Mouse (Mus musculus): ENCODE measurements around the gene Rasgrp1.

Rasgrp1 gene

DNA sequence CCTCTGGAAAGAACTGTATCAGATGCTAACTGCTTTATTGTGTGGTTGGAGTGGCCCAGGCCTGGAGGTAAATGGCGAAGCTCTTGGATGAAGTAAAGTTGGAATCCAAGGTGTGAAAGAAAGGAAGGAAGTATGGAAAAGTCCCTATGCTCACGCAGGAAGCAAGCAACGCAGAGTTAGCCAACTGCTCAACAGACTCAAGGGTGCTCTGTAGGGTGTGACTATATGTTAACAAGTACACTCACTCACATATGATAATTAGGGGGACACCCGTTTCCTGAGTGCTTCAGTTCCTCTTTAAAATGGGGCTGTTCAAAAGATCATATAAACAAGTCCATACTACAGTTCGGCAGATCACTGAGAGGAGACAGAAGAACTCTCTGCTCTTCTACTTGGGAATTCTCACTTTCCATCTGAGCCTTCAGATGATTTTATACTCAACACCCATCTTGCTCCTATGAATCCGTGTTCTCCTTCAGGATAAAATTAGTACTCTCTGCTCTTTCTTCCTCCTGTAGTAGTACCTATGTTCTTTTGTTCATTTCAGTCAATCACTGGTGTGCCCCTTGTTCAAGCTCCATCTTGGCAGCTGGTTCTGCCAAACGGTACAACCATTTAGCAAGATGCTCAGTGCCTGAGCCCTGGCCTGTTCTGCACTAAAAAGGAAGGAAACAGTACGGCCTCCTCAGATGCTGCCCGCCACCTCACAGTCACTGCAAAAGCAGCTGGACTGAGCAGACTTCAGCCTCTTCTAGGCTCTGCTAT is 14.1 kb downstream of the Rasgrp1 start:
- DNase-seq, result no peak

GRCm38 (mm10) chr2:117322399-117322798 is 20.4 kb downstream of the Rasgrp1 start:
- no peak for DNase-seq

DNA sequence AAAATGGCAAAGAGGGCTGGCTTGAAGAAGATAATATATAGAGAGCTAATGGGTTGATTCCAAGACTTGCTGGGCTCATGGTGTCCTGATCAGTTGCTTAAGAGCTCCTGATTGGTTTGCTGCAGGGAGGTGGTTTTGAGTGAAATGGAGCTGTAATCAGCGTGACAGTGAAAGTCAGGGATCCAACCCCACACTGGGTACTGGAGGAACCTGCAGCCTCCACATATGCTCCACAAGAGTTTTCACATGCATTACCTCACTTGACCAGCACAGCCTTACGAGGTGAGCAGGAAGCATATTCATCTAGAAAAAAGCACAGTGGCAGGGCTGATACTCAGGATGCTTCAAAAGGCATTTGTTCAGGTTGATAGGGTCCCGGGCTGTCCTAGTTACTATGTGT is 21.6 kb downstream of the Rasgrp1 start:
- DNase-seq, result no peak

DNA sequence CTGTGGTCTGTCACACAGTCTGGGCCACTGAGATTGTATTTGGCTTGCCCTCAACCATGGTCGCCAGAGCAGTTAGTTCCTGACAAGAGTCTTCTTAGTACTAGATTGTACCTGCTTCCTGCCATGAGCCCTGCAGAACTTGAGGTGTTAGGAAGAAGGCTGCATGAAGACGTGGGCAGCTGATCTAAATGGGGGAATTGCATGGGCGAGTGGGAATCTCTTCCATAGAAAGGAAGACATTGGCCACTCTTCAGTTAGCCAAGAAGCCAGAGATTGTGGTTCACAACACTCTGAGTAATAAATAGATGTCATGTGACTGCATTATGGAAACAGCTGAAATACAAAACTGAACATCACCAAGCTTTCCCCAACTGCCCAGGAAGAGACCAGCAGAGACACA is 23.8 kb downstream of the Rasgrp1 start:
- DNase-seq, result no peak

GRCm38 (mm10) chr2:117313586-117314235 is 29.1 kb downstream of the Rasgrp1 start:
- DNase-seq, result no peak

GRCm38 (mm10) chr2:117312441-117312895 is 30.3 kb downstream of the Rasgrp1 start:
- no peak for DNase-seq

DNA sequence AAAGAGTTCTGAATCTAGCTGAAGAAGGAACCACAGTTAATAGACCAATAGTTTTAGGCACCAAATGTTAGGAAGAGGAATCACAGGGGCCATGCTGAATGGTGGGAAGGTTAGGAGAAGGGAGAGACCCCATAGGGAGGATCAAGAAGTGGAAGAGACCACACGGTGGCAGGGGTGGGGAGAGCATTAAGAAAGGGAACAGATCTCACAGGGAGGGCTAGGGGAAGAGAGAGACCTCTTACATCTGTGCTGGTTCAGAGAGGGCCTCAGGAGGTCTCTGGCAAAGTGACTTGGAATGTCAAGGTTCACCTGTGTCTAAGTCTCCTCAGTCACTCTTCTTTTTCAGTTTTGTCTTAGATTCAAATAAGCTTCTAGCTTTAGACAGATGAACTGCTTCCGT is 30.8 kb downstream of the Rasgrp1 start:
- no peak for DNase-seq

GRCm38 (mm10) chr2:117311349-117311748 is 31.5 kb downstream of the Rasgrp1 start:
- DNase-seq, result no peak

- DNase-seq, result no peak
These were observed 33.8 kb downstream of the Rasgrp1 start for GRCm38 (mm10) chr2:117309046-117309445.

DNA sequence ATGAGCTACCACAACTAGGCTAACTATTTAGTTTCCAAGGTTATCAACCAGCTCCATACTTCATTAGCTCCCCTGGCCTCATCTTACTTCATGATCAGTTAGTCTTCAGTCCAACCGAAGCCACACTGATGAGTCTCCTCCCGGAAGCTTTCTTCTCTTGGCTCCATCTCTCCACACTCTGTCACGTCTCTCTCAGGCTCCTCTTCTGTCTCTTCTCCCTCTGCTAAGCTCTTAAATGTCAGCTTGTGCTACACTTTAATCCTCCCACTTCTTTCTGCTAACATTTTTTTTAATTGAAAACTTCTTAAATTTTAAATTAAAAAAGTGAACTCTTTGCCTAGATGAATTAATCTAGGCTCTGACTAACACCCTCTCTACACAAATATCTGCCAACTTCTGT is 34.8 kb downstream of the Rasgrp1 start:
- no peak for DNase-seq

- no peak for DNase-seq
These were observed 37.9 kb downstream of the Rasgrp1 start for GRCm38 (mm10) chr2:117304941-117305340.

DNA sequence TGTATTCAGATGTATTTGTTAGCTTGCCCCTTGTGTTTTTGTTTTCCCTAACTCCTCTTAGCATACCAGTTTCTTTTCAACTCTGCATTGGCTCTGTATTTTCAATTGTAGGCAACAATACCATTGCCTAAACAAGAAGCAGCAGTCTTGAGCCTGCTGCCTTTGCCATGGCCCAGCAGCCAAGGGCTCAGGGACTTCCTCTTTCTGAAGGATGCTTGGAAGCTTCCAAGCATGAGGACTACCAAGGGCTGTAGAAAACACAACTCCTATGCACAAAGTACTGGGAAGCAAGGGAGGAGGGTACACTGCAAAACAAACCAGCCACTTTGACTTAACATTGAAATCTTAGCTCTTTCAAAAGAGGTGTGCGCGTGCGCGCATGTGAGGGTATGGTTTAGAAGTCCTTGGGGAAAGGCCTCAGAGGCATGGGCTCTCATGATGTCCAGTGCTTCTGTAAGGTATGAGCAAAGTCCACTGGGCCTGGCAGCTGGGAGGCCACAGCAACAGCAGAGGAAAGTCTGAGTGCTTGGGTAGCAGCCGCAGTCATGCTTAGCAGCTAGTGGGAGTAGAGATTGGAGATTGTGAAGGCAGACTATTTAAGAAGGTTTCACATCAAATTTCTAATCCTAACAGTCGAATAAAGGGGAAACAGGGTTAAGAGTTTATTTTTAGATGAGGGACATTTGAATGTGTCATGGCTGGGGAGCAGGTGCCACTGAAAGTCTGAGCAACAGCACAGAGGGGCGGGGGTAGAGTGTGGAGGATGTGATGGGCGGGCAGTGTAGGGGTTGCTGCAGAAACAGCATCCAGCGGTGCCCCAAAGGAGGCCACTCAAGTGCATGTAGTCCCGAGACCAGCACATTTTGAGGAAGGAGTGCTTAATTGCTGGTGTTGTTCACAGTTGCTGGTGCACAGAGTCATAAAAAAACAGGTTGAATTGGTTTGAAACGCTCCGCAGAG is 39.1 kb downstream of the Rasgrp1 start:
- DNase-seq, result peak; percentile 30 to 56

DNA sequence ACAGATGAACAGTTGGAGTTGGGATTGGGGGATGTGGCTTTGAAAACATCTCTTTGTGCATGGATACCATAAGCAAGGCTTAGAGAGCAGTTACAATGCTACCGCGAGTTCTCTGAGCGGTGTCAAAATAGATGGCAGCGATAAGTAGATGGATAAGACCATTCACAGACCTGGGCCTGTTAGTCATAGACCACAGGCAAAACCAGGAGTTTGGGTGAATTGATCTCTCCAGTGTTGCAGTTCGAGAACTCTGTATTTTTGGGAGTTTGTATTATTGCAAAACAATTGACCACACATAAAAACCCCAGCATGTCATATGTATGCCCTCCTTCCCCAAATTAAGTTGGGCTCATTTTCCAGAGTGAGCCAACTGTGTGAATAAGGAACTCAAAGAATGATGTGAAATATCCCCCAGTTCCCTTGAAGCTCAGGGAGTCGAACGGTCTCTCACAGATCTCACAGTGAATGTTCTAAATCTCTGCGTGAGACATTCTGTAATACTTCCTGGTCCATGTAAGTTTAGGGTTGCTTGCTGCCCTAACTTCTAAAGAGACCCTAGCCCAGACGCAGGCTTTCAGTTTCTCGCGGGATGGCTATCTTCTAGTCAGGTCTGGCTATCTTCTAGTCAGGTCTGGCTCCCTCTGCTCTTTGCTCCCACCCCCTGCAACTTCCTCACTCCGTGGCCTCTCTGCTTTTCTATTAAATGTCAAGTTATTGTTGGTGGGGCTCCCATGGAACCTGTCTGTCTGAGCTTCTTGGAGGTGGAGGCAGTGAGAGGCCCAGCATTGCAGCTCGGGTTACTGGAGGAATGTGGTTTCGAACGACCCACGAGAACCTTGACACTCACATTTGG is 43.0 kb downstream of the Rasgrp1 start:
- DNase-seq, result no peak

DNA sequence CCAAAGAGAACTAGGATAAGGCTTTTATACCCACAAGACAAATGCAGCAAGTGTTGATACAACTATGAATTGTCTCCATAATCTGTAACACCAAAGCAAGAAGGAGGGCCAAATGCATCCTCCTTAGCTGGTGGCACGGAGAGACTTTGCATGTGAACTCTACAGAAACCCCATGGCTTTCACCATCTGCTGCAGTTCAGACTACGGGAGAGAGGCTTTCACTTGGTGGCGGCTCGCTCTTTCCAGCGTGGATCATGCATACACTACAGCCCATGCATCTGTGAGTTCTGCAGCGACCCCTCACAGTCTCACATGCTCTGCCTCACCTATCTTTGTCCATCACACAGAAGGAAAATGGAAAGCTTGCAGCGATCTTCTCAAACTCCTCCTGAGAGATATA is 54.5 kb downstream of the Rasgrp1 start:
- no peak for DNase-seq

DNA sequence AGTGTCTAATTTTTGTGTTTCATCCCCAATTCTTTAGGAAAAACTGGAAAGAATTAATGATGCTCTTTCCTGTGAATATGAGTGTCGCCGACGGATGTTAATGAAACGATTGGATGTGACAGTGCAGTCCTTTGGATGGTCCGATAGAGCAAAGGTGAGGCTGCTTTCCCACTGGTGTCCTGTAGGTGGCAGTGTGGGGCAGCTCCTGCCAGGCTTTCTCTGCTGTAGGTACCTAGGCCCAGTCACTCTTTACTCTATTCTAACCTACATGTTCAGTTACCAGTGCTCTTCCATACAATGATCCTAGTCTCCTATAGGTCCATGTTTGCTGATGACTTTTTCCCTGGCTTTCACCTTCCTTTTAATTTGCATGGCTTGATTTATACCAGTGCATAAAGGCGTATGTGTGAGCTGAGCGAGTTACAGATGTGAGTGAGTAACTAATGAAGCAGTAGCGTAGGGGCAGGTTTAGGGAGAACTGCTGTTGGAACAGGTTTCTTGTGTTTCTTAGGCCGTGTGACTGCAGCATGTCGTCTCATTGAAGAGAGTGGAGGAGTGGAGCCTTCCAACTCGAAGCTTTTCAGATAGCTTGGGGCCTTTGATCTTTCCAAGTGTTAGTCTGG is 78.9 kb downstream of the Rasgrp1 start:
- peak; percentile 39 to 71 for DNase-seq

- no peak for DNase-seq
These were observed 80.6 kb downstream of the Rasgrp1 start for GRCm38 (mm10) chr2:117262184-117262583.

DNA sequence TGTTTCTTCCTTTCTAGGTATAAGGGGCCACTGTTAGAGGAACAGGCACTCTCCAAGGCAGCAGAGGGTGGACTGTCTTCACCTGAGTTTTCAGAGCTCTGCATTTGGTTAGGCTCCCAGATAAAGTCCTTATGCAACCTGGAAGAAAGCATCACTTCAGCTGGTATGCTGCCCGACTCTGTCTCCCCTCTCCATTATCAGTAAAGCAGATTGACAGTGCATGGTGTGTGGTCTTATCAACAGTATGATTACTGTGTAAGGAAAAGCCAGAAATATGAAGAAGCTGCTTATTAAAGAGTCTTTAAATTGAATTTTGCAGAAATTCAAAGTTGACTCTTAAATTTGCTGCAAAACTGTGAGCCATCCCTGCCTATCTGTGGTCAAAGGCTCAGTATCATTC is 85.2 kb downstream of the Rasgrp1 start:
- no peak for DNase-seq

DNA sequence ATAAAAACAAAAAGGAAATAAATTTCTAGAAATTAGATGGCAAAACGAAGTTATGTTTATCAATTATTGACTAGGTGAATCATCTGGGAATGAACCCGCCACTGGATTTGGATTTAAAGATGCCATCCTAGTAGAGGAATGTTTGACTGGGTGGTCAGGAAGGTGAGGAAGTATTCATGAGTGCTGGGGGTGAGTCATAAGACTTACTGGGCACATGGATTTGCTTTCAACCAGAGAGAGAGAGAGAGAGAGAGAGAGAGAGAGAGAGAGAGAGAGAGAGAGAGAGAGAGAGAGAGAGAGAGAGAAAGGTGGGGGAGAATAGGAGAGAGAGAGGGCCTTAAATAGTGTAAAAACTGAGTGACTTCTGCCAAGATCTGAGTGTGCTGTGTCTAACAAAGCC is 87.4 kb downstream of the Rasgrp1 start:
- DNase-seq, result no peak

GRCm38 (mm10) chr2:117250001-117250510 is 92.7 kb downstream of the Rasgrp1 start:
- DNase-seq, result no peak

GRCm38 (mm10) chr2:117249255-117250000 is 93.4 kb downstream of the Rasgrp1 start, which contains the start of gene Fam98b:
Gene Fam98b, plus strand, starts transcription at chr2:117249739.
- peak; percentile 91 to 93 for DNase-seq

DNA sequence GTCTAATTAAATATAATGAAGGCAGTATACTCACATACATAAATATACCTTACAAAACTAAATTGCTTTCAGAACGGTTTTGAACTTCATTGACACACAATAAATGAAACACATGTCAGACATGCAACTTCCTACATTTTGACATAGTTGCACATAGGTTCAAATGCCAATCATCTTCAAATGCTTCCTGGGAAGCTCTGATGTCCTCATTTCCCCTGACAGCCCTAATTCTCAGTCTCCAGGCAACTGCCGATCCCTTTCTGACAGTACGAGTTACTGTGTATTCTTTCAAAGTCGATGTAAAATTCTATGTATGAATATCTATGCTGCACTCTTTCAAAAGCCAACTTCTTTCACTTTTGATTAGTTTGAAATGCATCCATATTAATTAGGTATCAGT is 100.8 kb downstream of the Rasgrp1 start:
- no peak for DNase-seq
